Comparison of ENCODE assay signal across 7 mouse cellular contexts in genomic region chr1:84283119-84283518, GRCm38 (mm10).
DNase-seq lines count a peak whose midpoint lies in the region; ATAC-seq lines count a peak whose summit lies in the region.

No protein-coding gene starts in this region.

- H3K36me3 ChIP-seq in embryonic facial prominence, embryonic 10.5 days (replicated peaks): no peaks in the 10 kb centered on the region
- H3K36me3 ChIP-seq in midbrain, embryonic 16.5 days (ENCODE audit: control insufficient read depth, insufficient read depth, low read length): no peaks in the 10 kb centered on the region

- H3K4me3 ChIP-seq in embryonic facial prominence, embryonic 10.5 days: peak overlapping the region; percentile 66
- H3K4me3 ChIP-seq in midbrain, embryonic 16.5 days (ENCODE audit: low read depth, low read length): peak overlapping the region; percentile 83

- DNase-seq in urinary bladder, adult 2 months (ENCODE audit: low spot score): peak; percentile 24
- no peak for DNase-seq in urinary bladder, postnatal 10 days (ENCODE audit: low spot score)
- DNase-seq in embryonic facial prominence, embryonic 10.5 days (ENCODE audit: low spot score): peak; percentile 37
- DNase-seq in heart, postnatal 10 days: peak; percentile 45 to 48
- peak; percentile 56 to 63 for DNase-seq in left cerebral cortex, postnatal 25 days (ENCODE audit: low spot score in 2 of 2)
- no peak for DNase-seq in thymus, adult 18-20 months

- peaks cover 13% of the 10 kb centered on the region; the same call in 1 of the 2 replicates for H3K4me1 ChIP-seq in embryonic facial prominence, embryonic 10.5 days
- H3K4me1 ChIP-seq in midbrain, embryonic 16.5 days (ENCODE audit: control insufficient read depth, insufficient read depth, low read length): peaks cover 24% of the 10 kb centered on the region

- H3K4me2 ChIP-seq in midbrain, embryonic 16.5 days (ENCODE audit: low read length): peak overlapping the region; percentile 85

- H3K27me3 ChIP-seq in embryonic facial prominence, embryonic 10.5 days (replicated peaks; ENCODE audit: low read depth, poor library complexity, severe bottlenecking): peaks cover 26% of the 10 kb centered on the region
- no peaks in the 10 kb centered on the region for H3K27me3 ChIP-seq in midbrain, embryonic 16.5 days (ENCODE audit: control insufficient read depth, insufficient read depth, low read depth, low read length)

- no peak for ATAC-seq in midbrain, embryonic 16.5 days

- intact Hi-C loops in heart, postnatal 10 days (cut with DNase I): loop anchor here (10.0 kb wide), 3 partner anchors 178 to 538 kb away; no protein-coding TSS in a partner anchor
- intact Hi-C loops in left cerebral cortex, postnatal 25 days (cut with DNase I): loop anchor here (1.0 to 10.0 kb wide), 5 partner anchors 30 to 537 kb away; partner anchors contain the start of gene Dner

- 10% methylated on average over 2 of the region's 2 CpGs for WGBS in embryonic facial prominence, embryonic 10.5 days
- 7% methylated on average over 2 of the region's 2 CpGs for WGBS in midbrain, embryonic 16.5 days

- H3K27ac ChIP-seq in embryonic facial prominence, embryonic 10.5 days (replicated peaks): no peak overlapping the region
- H3K27ac ChIP-seq in midbrain, embryonic 16.5 days (ENCODE audit: low read length): no peak overlapping the region

- no peaks in the 10 kb centered on the region for H3K9me3 ChIP-seq in embryonic facial prominence, embryonic 10.5 days
- H3K9me3 ChIP-seq in midbrain, embryonic 16.5 days (replicated peaks; ENCODE audit: control insufficient read depth, low read length, poor library complexity, severe bottlenecking): no peaks in the 10 kb centered on the region

- H3K9ac ChIP-seq in midbrain, embryonic 16.5 days (ENCODE audit: low read depth, low read length): 0 out of 2 replicates have a peak overlapping the region, but pooled peaks have one; percentile 27

Comparison
In these comparisons a context has a peak if more than half of its experiments do, and no peak if none do; other contexts are left out.
1. DNase-seq: peak in urinary bladder, adult 2 months (single experiment), embryonic facial prominence, embryonic 10.5 days (single experiment), heart, postnatal 10 days (2 of 2) and left cerebral cortex, postnatal 25 days (2 of 2); none in urinary bladder, postnatal 10 days (single experiment) and thymus, adult 18-20 months (0 of 2).